Mouse (Mus musculus): ENCODE measurements at regions not wholly inside any gene's neighbourhood (a gene's known extent, or its start where the extent isn't known, plus 50 kb on each side); places are given as distances from the start of the nearest gene placed in this dataset.

DNA sequence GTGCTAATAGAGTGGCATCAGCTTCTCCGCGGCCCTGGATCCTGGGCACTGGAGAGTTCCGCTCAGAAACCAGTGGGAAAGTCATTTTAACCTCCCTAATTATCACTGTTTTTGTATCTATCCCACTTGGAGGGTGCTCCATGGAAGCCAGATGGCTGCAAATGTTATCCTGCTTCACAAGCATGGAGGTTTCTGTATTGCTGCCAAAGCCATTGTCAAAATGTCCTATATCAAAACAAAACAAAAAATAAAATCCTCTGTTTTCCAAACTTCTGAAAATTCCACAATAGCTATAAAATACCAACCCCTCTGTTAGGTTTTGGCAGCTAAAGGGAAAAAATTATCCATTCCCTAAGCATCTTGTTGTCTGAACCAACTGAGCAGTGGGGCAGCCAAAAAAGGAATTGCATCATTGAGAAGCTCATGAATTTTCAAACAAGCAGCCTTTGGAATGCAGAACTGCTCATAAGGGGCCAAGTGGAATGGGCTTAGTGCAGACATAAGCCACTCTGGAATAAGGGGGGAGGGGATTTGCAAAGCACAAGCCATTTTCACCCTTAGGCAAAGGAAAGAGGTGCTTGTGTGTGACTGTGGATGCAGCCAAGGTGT is 213.8 kb upstream of the Cwc22 start:
- in situ Hi-C loops (cut with MboI, MseI), result loop anchor here in 1 of 2 experiments (5.0 kb wide), 1 partner anchor 43 kb away; no protein-coding TSS in a partner anchor

DNA sequence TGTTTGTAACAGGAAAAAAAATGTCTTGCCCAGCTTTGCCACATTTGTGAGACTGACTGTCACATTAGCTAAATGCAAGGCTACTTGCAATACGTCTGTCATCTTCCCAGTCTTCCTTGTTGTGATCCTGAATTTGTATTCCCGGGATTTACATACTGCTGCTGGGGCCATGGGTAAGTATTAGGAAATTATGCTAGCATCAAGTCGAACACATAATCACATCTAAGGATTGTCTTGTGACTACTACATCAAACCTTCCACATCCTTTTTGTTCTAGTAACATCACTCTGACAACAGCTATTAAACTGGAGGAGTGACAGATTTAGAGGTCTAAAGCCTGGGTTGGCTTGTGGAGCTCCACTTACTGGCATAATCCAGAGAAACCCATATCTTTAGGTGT is 164.2 kb upstream of the Cwc22 start:
- in situ Hi-C loops (cut with MboI, MseI), result no loop called here

DNA sequence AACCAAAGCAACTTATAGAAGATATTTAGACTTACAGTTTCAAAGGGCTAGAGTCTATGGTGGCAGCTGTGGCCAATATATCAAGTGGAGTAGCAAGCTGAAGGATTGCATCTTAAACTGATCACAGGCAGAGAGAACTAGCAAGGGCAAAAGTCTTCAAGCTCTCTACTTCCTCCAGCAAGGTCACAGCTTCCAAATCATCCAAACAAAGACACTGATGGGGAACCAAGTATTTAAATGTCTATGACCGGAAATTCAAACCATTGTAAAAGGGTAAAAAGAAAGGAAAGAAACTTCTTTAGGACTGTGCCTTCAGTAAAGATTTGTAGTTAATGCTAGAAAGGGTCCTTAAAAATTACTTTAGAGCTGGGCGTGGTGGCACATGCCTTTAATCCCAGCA is 149.4 kb upstream of the Cwc22 start:
- in situ Hi-C loops (cut with MboI, MseI), result no loop called here

DNA sequence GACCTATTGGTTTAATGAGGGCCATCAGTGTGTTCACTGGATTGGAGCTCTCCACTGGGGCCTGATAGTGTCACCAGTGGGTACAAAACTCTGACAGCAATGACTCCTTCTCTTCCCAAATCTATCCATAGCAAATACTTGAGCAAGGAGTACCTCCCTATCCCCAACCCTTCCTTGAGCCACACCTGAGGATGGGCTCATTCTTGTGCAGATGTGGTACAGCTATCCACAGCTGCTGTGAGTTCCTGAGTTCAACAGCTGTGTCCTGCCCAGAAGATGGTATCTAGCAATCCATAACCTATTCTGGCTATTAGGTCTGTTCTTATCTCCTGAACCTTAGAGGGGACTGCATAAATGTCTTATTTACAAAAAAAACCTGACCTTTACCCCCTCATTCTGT is 148.7 kb upstream of the Cwc22 start:
- in situ Hi-C loops (cut with MboI, MseI), result no loop called here

DNA sequence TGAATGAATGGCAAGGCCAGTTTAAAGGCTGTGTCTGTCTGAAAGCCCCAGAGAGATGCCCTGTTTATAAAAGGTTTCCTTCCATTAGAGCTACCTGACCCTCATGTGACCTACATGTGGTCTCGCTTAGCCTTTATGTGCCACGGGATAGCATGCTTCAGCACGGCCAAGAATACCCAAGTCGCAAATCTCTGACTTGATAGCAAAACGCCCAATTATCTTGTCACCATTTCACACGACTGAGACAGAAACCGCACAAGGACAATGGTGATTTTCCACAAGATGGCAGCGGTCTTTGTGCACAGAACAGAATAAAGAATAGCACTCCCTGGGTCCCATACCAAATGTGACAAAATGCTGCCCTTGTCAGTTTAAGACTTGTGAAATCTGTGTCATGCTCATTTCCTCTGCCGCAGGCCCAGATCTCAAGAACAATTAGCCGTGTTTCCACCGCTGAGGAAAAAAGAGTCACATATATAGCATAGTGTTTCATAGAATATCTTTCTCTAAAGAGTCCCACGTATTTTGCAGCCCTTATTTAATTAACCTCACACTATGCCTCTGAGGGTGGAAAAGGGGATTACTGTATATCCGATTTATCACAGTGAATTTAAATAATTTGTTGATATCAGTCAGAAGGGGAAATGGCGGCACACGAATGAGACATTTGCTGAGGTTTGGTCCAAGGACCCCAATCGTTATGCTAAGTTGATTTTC is 118.3 kb upstream of the Cwc22 start:
- in situ Hi-C loops (cut with MboI, MseI), result loop anchor here in 1 of 2 experiments (25.0 kb wide), 1 partner anchor 1573 kb away; the partner anchor contains the start of gene Itprid2

DNA sequence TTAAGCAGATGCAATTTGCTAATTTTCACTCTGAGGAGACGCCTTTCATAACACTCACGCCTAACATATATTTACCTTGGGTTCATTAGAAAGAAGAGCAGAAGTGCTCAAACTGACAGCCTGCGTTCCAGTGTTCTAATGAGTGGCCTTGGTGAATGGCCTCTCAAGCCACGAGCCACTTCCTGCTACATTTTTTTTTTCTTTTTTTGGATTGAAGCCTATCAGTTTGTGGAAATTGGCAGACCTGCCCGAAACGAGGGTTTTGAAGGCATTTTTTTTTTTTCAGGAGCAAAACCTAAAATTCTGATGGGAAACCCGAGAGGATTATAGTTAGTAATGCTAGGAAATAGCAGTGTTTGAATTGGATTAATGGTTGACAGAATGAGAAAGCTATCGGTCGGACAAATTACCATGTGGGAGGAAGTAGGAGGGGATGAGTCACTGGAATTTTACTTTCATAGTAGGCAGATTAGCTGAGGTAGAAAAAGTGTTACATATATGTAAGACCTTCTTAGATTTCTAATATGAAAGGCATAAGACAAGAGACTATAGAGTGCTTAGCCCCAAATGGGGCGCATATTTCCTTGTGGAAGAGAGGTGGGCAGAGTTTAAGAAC is 113.7 kb upstream of the Cwc22 start:
- in situ Hi-C loops (cut with MboI, MseI), result loop anchor here in 1 of 2 experiments (25.0 kb wide), 1 partner anchor 1577 kb away; the partner anchor contains the start of gene Itprid2

DNA sequence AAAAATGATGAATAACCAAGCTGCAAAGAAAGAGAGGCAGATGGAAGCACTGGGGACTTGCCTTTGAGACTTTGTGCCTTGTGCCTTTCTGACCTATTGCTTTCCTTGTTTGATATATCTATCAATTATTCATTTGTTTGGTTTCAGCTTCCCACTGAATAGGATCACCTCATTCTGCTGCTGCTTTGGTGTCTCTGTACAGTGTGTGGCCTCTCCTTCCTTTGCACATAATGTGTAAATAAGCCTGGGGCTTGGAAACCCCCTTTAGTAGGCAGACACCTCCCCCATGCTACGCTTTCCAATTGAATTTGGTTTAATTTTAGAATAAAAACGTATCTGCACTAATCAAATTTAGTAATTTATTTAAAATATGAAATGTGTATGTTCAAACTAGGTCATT is 112.8 kb upstream of the Cwc22 start:
- in situ Hi-C loops (cut with MboI, MseI), result loop anchor here in 1 of 2 experiments (25.0 kb wide), 1 partner anchor 1578 kb away; the partner anchor contains the start of gene Itprid2

DNA sequence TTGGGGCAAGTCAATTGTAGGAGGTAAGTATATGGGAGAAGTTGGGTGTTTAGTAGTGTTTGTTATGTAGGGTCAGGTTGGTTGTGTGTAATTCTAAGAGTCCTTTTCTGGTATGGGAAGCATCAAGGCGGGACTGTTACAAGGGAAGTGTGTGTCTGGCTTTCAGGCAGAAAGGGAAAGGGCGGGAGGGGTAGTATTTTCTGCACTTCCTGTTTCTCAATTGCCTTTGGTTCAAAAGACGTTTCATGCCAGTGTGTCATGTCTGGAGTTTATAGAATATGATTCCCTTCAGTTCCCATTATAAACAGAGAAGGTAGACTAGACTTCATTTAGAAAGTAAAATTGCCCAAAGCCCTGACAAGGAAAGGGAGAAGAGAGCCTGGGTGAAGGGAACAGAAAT is 107.7 kb upstream of the Cwc22 start:
- in situ Hi-C loops (cut with MboI, MseI), result loop anchor here in 1 of 2 experiments (5.0 to 25.0 kb wide), 3 partner anchors 1318 to 1583 kb away; partner anchors contain the start of gene Itprid2

DNA sequence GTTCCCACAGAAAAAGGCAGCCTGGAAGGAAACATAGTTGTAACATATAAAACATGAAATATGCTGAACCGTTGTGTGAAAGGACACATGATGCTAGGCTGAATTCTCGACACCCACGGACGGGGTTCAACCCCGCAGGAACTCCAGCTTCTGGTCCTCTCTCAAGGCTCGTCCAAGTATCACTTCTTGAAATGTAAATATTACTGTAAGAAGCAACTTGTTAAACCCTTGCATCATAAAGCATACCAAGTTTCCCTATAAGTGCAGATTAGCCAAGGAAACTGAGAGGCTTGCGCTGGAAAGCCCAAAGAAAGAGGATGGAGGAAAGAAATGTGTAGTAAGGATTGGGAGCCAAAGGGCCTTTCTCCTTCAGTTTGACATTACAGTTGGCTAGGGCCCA is 104.4 kb upstream of the Cwc22 start:
- in situ Hi-C loops (cut with MboI, MseI), result loop anchor here in 1 of 2 experiments (5.0 to 25.0 kb wide), 3 partner anchors 1322 to 1587 kb away; partner anchors contain the start of gene Itprid2

DNA sequence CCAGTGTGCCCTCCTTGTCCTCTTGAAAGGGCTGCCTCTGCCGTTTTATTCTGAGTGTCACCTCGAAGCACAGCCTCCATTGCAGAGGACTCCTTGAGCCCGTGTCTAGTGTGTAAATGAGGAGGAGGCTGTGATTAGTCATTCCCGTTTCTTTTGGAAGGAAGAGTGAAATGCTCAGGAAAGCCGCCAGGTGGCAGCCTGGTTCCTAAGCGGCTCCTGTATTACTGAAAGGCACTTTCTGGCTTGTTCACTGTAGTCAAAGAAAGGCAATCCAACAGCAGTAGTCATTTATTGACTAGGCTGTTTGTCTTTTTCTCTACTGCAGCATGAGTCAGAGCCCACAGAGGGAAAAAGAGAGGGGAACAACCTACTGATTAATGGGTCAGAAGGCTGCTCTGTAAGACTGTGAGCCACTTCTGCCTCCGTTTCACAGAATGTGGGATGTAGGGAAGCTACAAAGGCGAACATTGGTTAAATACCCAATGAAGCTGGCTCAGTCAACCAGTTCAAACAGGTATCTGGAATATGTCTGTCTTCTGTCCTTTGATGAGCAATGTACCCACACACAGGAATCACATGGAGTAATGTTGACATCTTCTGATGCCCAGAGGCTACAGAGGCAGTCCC is 103.2 kb upstream of the Cwc22 start:
- in situ Hi-C loops (cut with MboI, MseI), result loop anchor here (5.0 to 25.0 kb wide), 3 partner anchors 868 to 1438 kb away; no protein-coding TSS in a partner anchor

DNA sequence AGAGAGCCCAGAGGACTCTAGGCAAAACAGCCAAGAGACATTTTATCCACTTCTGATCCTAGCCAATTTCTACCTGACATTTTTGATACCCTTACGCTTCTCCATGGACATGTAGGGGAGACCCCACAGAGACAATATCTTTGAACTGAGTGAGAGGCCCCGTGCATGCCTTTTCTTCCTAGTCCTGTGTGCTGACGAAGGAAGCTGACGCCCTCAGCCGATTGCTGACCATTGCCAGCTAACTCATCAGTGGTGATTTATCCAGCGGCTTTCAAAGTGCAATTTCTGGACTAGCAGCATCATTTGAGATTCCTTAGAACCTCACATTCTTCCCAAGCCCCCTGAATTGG is 102.5 kb upstream of the Cwc22 start:
- in situ Hi-C loops (cut with MboI, MseI), result loop anchor here (5.0 to 25.0 kb wide), 3 partner anchors 869 to 1439 kb away; no protein-coding TSS in a partner anchor

DNA sequence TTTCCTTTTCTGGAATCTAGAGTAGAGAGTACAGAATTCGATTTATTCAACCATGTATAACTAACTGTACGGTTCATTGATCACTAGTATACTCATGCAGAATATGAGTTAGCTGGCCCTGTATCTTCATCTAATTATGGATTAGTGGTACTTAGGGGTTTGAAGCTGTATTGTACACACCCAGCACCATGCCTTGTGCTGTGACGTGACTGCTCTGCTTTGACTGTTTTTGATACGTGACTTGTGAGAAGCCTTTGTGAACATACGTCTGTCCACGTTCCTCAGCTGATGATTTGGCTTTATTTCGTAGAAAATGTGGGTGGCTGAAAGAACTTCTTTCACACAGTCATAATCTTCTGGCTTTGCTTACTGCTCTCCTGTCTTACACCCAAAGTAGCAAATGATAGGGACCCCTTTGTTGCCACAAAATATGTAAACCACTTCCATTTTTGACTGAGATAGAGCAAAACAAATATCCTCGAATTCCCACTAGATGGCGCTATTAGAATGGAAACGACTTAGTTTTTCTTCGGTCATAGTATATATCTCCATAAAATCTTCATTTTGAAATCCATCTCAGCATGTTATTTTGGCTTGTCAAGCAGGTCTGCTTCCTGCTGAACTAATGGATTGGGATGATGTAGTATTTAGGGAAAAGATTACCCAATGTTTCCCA is 102.0 kb upstream of the Cwc22 start:
- in situ Hi-C loops (cut with MboI, MseI), result loop anchor here (5.0 to 25.0 kb wide), 3 partner anchors 869 to 1439 kb away; no protein-coding TSS in a partner anchor

DNA sequence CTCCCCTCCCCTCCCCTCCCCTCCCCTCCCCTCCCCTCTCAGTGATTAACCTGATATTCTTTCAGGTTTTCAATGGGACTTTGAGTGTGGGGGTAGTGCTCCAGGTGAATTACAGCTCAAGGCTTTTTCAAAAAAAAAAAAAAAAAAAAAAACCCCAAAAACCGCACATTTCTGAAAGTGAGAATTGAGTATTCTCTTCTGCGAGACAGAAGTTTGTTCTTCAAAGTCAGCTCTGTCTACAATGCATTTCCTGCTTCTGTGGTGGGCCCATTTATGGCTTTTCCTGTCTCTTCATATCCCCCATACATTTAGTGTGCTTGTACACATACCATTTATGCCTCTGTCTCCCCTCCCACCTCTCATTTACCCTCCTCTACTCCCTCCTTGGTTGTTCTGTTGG is 81.1 kb upstream of the Cwc22 start:
- in situ Hi-C loops (cut with MboI, MseI), result loop anchor here (5.0 to 25.0 kb wide), 4 partner anchors 35 to 1460 kb away; partner anchors contain the start of gene Cwc22 (in 1 of the 2)

DNA sequence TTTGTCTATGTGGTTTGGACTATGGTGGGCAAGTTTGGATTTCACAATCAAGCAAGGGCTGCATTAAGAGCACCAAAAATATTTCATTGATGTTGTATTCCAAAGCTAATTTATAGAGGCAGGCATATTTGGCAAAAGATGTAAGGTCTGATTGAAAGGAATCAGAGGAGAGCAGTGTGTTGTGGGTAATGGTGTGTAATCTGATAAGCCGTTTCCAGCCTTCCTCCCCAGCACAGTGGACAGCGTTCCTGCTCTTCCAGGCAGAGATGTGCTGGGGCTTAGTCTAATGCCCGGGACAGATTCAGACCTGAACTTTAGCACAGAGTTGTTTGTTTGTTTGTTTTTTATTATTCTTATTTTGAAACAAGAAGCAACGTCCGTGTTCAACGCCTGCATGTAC is 80.6 kb upstream of the Cwc22 start:
- in situ Hi-C loops (cut with MboI, MseI), result loop anchor here (5.0 to 25.0 kb wide), 4 partner anchors 35 to 1460 kb away; partner anchors contain the start of gene Cwc22 (in 1 of the 2)

DNA sequence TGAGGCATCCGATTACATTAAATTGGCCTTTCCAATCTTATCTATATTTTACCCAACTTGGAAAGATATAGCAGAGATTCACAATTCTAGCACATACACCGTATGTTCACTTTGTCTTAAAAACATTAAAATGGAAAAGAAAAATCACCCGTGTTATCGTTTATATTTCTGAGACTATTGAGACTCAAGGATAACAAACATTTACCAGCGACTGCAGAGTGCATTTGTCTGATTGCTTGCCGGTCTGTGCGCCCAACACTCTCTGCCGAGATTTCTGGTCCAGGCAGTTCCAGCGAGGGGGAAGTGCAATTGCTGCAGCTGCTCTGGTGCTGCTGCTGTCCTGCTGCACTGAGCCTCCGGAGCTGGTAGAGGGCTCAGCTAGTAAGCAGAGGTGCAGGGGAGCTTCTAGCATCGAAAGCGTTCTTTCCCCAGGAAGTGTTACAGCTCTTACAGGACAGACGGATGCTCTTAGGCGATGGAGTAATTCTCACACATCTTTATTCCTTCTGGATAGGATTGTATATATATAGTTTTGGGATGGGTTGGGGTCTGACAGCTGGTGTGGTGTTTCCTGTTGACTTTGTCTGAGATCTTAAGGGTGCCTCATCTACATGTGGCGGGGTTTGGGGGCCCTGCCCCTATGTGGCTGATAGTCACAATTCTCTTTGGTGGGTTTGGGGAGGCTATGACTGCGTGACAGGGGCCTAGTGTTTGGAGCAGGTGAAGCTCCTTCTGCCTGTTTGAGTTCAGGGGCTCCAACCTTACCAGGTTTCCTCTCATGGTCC is 79.7 kb upstream of the Cwc22 start:
- in situ Hi-C loops (cut with MboI, MseI), result loop anchor here (5.0 to 25.0 kb wide), 4 partner anchors 34 to 1461 kb away; partner anchors contain the start of gene Cwc22 (in 1 of the 2)

DNA sequence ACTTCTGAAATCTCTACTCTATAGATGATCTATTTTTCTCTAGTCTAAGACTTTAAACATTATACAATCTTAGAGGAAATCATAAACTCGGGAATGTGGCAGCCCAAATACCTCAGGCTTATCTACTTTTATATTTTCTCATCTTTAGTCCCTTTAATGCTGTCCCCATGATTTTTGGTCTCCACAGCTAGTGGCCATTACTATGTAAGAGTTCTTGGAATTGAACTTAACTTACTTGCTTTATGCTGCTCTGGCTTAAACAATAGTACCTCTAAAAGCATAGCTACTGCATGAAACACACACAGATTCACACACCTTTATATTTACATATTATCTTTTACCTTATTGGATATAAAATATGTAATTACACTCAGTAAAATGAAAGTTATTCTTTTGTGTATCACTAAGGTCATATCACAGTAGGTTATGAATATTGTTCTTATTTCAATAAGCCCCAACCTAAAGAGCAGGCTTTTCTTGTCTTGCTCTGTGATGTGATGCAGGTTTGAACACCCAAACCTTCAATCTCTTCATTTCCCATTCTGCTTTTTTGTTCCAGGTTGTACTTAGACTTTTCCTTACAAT is 78.9 kb upstream of the Cwc22 start:
- in situ Hi-C loops (cut with MboI, MseI), result loop anchor here (5.0 to 25.0 kb wide), 4 partner anchors 33 to 1462 kb away; partner anchors contain the start of gene Cwc22 (in 1 of the 2)

DNA sequence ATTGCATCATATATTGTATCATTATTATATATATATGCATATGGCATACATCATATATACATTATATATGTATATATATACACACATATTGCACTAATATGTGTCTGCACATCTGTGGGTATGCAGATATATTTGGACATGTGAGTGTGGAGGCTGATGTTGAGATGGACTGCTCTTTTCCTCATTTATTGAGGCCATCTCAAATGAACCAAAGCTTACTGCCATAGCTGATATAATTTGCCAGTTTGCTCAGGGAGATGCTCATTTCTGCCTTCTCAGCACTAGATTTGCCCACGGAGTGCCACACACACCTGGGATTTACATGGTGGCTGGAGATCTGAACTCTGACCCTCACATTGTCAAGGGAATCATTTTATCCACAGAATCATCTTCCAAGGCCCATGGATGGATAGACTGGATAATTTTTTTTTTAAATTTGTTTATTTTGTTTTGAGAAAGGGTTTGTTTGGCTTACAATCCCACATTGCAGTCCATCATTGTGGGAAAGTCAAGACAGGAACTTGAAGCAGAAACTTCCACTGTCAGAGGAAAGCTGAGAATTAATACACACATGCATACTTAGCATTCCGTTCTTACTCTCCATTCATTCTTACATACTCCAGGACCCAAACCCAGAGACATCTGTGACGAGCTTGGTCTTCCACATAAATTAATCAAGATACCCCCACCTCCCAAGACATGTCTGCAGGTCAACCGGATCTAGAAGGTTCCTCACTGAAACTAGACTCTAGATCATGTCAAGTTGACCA is 77.9 kb upstream of the Cwc22 start:
- in situ Hi-C loops (cut with MboI, MseI), result no loop called here

DNA sequence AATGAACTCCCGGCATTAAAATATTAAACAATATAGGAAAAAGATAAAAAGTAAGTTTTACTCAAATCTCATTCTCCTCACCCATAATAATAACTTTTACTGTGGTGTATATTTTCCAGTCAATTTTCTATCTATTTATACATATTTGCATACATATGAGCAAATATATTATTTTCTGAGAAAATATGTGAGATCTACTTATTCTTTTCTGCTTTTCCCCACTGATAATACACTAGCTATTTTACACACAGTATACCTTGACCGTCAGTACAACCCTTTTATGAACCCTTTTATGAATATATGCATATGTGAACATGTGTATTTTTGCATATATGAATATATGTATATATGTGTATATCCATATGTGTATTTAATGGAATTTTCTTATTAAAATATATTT is 77.2 kb upstream of the Cwc22 start:
- in situ Hi-C loops (cut with MboI, MseI), result no loop called here

DNA sequence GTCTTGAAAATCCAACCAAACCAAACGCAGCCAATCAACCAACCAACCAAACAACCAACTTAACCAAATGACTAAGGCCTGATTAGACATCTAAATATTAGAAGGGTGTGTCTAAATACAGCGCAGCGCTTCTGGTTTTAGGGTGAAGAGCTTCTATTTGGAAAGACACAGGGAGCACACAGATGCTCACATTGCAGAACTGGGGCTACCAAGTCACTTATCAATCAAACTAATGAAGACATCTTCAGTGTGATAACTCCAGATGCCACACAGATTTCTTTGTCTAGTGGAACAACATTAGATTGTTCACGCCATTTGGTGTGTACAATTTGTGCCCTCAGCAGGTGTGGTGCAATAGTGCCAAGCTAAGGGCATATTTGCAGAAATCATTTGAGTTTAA is 76.6 kb upstream of the Cwc22 start:
- in situ Hi-C loops (cut with MboI, MseI), result no loop called here

Measured in T-helper 17 cell (primary cell).